Mouse (Mus musculus) midbrain, embryonic 12.5 days (tissue): ENCODE results near the gene Flt3l. TPM values are rescaled to one million over a fixed set of nuclear protein-coding genes. Genes with fewer than 3 reads are reported as not detected.
"Not testable (repeated sequence)": the region's sequence is repeated elsewhere in the genome, so short reads cannot be mapped to it uniquely, and the experiment has no call there.

Experiments
- ATAC-seq: fragments of 200-750 bp; cut with Nextera tagmentation; 2 replicates; pipeline ENCODE4 v1.8.0; 2017; ENCODE audit warnings: low read depth, moderate TSS enrichment, moderate library complexity; ENCODE audit not compliant: low FRiP score
- H3K27ac ChIP-seq: fragments of 300-500 bp; sonication (generic); replicated peaks from 2 replicates; pipeline ENCODE4 v1.5.1; 2016; ENCODE audit warnings: mild to moderate bottlenecking
- H3K27me3 ChIP-seq: fragments of 300-500 bp; sonication (generic); 2 replicates; pipeline ENCODE4 v1.6.1; 2016; ENCODE audit warnings: mild to moderate bottlenecking
- H3K36me3 ChIP-seq: fragments of 300-500 bp; sonication (generic); 2 replicates; pipeline ENCODE4 v1.6.1; 2016
- H3K4me1 ChIP-seq: fragments of 300-500 bp; sonication (generic); 2 replicates; pipeline ENCODE4 v1.6.1; 2016
- H3K4me2 ChIP-seq: fragments of 300-500 bp; sonication (generic); replicated peaks from 2 replicates; pipeline ENCODE4 v1.6.1; 2016; ENCODE audit warnings: mild to moderate bottlenecking, moderate library complexity
- H3K4me3 ChIP-seq: fragments of 300-500 bp; sonication (generic); 2 replicates; pipeline ENCODE4 v1.5.1; 2016; ENCODE audit warnings: mild to moderate bottlenecking
- H3K9ac ChIP-seq: fragments of 300-500 bp; sonication (generic); replicated peaks from 2 replicates; pipeline ENCODE4 v1.6.1; 2016; ENCODE audit warnings: mild to moderate bottlenecking, moderate library complexity
- H3K9me3 ChIP-seq: fragments of 300-500 bp; sonication (generic); 2 replicates; pipeline ENCODE4 v1.6.1; 2016; ENCODE audit warnings: mild to moderate bottlenecking
- WGBS: fragments of 180-500 bp; shearing (Covaris S2); methylation state at CpG from one replicate; pipeline ENCODE4 v1.1.7; 2016; 5-methylcytosine and 5-hydroxymethylcytosine counted together
- polyA plus RNA-seq: library from polyadenylated mRNA; unstranded; fragments of >200 nt; fragmentation: Nextera tagmentation; extraction: Ambion mirVana; gene quantifications from 2 replicates; pipeline ENCODE4 v1.2.1, GENCODE M21; 2016

The Flt3l gene
- polyA plus RNA-seq, 1 experiment from 2014 or later, result 1.2 TPM

DNA sequence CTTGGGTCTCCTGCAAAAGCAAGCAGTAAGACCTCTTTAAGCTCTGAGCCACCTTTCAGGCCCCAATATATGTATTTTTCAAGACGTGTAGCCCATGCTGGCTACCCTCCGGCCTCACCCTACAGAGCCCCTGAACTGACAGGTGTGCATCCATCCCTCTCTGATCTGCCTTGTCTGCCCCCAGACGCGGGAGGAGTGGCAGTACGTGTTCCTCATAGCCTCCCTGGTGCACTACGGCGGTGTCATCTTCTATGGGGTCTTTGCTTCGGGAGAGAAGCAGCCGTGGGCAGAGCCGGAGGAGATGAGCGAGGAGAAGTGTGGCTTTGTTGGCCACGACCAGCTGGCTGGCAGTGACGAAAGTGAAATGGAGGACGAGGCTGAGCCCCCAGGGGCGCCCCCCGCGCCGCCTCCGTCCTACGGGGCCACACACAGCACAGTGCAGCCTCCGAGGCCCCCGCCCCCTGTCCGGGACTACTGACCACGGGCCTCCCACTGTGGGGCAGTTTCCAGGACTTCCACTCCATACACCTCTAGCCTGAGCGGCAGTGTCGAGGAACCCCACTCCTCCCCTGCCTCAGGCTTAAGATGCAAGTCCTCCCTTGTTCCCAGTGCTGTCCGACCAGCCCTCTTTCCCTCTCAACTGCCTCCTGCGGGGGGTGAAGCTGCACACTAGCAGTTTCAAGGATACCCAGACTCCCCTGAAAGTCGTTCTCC, 38.5 kb upstream of the Flt3l start:
- WGBS, result 3% methylated on average over 29 of the region's 29 CpGs
- Histone ChIP-seq H3K27me3 (peaks cover 96% of the 10 kb centered on the region), H3K9ac (no peak overlapping the region), H3K4me1 (peaks cover 16% of the 10 kb centered on the region), H3K4me2 (peak overlapping the region; percentile 32; the same call in 1 of the 2 replicates), H3K27ac (no peak overlapping the region), H3K4me3 (peak overlapping the region; percentile 19), H3K9me3 (peaks cover 8% of the 10 kb centered on the region; the same call in 1 of the 2 replicates), H3K36me3 (no peaks in the 10 kb centered on the region)
- no peak for ATAC-seq

DNA sequence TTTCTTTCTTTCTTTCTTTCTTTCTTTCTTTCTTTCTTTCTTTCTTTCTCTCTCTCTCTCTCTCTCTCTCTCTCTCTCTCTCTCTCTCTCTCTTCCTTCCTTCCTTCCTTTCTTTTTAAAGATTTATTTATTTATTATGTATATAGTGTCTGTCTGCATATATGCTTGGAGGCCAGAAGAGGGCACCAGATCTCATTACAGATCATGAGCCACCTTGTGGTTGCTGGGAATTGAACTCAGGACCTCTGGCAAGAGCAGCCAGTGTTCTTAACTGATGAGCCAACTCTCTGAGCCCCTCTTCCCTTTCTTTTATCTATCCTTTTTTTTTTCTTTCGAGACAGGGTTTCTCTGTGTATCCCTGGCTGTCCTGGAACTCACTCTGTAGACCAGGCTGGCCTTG, 37.5 kb upstream of the Flt3l start:
- H3K4me3 ChIP-seq, H3K4me2 ChIP-seq, H3K36me3 ChIP-seq, H3K27ac ChIP-seq, ATAC-seq, H3K9ac ChIP-seq: not testable (repeated sequence)
- Histone ChIP-seq H3K4me1 (peaks cover 17% of the 10 kb centered on the region), H3K9me3 (peaks cover 12% of the 10 kb centered on the region; the same call in 1 of the 2 replicates), H3K27me3 (peaks cover 96% of the 10 kb centered on the region)
- WGBS, result 58% methylated on average over 1 of the region's 1 CpGs

DNA sequence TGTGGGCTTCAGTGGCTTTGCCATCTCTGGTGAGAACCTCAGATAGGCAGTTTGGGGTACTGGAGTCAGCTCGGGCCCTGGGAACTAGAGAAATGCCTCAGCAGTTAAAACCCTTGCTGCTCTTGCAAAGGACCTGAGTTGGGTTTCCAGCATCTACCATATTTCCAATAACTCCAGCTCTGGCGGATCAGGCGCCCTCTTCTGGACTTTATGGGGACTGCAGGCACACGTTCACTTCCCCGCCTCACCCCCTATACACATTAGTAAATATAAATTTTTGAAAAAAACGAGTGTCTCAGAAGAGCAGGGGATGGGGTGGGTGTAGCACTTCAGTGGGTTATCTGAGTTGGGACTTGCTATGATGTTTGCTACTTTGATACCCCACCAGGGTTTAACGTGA, 36.7 kb upstream of the Flt3l start:
- Histone ChIP-seq H3K9me3 (peaks cover 12% of the 10 kb centered on the region; the same call in 1 of the 2 replicates), H3K9ac (no peak overlapping the region), H3K4me1 (peaks cover 21% of the 10 kb centered on the region), H3K4me3 (no peak overlapping the region), H3K27me3 (peaks cover 96% of the 10 kb centered on the region), H3K36me3 (no peaks in the 10 kb centered on the region), H3K27ac (no peak overlapping the region), H3K4me2 (no peak overlapping the region)
- no peak for ATAC-seq
- whole genome bisulfite sequencing, result 62% methylated on average over 7 of the region's 7 CpGs

DNA sequence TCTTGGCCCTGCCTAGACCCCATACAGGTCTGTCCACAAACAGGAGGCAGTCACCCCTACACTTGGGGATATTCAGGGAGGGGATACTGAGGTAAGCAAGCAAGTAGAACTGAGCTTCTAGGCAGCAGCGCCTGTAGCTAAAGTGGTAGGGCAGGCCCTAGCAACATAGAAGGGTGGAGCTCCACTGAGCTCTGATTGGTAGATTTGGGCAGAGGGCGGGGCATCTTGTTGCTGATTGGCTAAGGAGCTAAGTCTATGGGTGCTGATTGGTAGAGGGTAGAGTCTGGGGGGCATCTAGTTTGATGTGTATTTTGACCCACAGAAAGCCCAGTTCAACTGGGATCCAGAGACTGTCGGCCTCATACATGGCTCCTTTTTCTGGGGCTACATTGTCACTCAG, 33.3 kb upstream of the Flt3l start:
- peaks cover 10% of the 10 kb centered on the region; the same call in 1 of the 2 replicates for H3K4me1 ChIP-seq
- no peak overlapping the region for H3K9ac ChIP-seq
- H3K4me3 ChIP-seq, result no peak overlapping the region
- H3K27me3 ChIP-seq, result peaks cover 96% of the 10 kb centered on the region
- ATAC-seq, result no peak
- H3K27ac ChIP-seq, result no peak overlapping the region
- no peaks in the 10 kb centered on the region for H3K36me3 ChIP-seq
- H3K9me3 ChIP-seq, result peaks cover 12% of the 10 kb centered on the region; the same call in 1 of the 2 replicates
- WGBS, result 92% methylated on average over 3 of the region's 3 CpGs
- H3K4me2 ChIP-seq, result no peak overlapping the region

DNA sequence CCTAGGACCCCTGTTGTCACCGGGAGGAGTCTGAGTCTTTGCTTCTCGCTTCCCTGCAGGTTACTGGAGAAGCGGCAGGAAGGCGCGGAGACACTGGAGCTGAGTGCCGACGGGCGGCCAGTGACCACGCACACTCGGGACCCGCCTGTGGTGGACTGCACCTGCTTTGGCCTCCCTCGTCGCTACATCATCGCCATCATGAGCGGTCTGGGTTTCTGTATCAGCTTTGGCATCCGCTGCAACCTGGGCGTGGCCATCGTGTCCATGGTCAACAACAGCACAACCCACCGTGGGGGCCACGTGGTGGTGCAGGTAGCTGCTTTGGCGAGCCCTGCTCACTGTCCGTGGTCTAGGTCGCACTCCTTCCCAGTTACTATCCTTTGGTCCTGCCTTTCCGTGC, 32.4 kb upstream of the Flt3l start:
- Histone ChIP-seq H3K9me3 (peaks cover 12% of the 10 kb centered on the region; the same call in 1 of the 2 replicates), H3K4me1 (peaks cover 18% of the 10 kb centered on the region), H3K36me3 (no peaks in the 10 kb centered on the region), H3K4me2 (peak overlapping the region; percentile 12; the same call in 1 of the 2 replicates), H3K9ac (no peak overlapping the region), H3K4me3 (no peak overlapping the region), H3K27me3 (peaks cover 97% of the 10 kb centered on the region), H3K27ac (no peak overlapping the region)
- ATAC-seq, result no peak
- 4% methylated on average over 24 of the region's 24 CpGs for WGBS

DNA sequence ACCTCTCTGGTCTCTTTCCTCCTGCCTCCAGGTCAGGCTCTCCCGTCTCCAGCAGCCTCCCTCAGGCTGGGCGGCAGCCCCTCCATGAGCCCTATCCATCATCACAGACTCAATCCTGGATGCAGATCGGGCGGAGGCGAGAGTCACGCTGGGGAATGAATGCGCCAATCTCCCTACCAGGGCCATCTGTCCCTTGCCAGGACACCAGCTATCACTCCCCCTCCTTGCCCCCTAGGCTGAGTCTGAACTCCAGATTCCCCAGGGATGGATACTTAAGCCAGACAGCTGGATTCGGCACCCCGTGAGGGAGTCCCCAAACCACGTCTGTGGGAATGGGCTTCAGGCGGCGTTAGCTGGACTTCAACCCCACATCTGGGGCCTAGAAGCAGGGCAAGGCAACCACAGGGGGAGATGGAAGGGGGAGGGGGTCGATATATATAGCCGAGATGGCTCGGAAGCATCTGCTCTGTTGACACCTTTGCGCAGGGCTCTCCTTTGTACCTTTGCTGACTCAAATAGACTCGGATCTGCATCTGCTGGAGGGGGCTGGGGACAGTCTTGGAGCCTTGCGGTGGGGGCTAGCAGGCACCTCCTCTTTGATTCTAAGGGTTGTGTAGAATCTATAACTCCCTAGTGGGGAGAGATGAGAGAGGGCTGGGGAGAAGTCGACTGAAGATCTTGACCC, 31.7 kb upstream of the Flt3l start:
- Histone ChIP-seq H3K4me2 (peak overlapping the region; percentile 12; the same call in 1 of the 2 replicates), H3K9ac (no peak overlapping the region), H3K27me3 (peaks cover 99% of the 10 kb centered on the region), H3K27ac (no peak overlapping the region), H3K9me3 (peaks cover 12% of the 10 kb centered on the region; the same call in 1 of the 2 replicates), H3K4me1 (peaks cover 19% of the 10 kb centered on the region), H3K36me3 (no peaks in the 10 kb centered on the region), H3K4me3 (no peak overlapping the region)
- ATAC-seq, result no peak; the same call in 1 of the 2 replicates
- 1% methylated on average over 19 of the region's 19 CpGs for WGBS

DNA sequence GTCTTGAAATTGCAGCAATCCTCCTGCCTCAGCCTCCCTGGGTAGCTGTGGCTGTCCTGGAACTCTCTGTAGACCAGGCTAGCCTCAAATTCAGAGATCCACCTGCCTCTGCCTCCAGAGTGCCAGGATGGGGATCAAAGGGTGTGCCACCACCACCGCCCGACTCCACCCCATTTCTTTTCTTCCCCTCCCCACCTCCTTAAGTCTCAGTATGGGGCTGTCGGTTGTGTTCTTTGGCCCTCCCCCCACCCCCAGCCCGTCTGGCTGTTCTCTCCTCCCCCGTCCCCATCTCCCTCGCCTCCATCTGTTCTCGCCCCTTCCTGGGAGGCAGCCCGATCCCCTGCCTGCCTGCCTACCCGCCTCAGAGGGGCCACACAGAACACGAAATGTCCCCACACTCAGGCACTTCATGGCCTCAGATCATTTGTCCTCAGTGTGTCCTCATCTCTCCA, 30.7 kb upstream of the Flt3l start:
- Histone ChIP-seq H3K27me3 (peaks cover 96% of the 10 kb centered on the region), H3K9me3 (peaks cover 12% of the 10 kb centered on the region; the same call in 1 of the 2 replicates), H3K4me3 (no peak overlapping the region), H3K4me1 (peaks cover 27% of the 10 kb centered on the region), H3K9ac (no peak overlapping the region), H3K4me2 (no peak overlapping the region), H3K36me3 (no peaks in the 10 kb centered on the region), H3K27ac (no peak overlapping the region)
- 20% methylated on average over 10 of the region's 10 CpGs for WGBS
- no peak for ATAC-seq

DNA sequence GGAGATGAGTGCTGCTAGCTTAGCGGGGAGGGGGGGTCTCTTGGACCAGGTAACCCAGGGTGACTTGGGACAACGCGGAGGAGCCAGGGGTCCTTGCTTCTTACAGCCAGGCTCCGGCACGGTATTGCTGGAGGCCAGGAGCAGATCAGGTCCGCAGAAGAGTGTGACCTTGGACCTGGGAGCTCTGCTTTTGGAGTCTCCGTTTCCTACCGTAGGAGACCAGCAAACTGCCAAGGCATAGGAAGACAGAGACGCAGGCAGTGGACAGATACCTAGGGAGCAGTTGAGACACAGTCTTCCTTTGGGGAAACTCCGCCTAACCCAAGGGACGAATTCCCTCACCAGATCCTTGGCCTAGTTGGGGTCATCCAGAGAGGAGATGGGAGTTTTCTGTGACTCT, 29.5 kb upstream of the Flt3l start:
- WGBS, result 47% methylated on average over 11 of the region's 11 CpGs

DNA sequence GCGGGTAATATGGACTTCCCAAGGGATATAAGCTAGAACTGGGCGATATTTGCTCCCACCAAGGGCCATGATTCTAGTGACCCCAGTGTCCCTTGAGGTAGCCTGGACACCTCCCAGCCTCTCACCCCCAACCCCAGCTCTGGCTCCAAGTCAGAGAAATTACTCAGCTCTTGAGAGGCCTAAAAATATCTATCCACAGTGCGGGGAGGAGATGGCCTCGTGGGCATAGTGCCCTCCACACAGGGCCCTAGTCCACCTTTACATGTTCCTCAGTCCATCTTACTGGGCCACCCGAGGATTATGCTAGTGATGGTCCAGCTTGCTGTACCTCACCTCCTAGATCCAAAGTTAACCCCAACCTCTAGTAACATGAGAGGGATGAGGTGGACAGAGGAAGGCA, 28.6 kb upstream of the Flt3l start:
- H3K36me3 ChIP-seq, result no peaks in the 10 kb centered on the region
- no peak overlapping the region for H3K27ac ChIP-seq
- no peak for ATAC-seq
- H3K4me1 ChIP-seq, result peaks cover 30% of the 10 kb centered on the region
- peaks cover 5% of the 10 kb centered on the region; the same call in 1 of the 2 replicates for H3K9me3 ChIP-seq
- no peak overlapping the region for H3K9ac ChIP-seq
- peaks cover 75% of the 10 kb centered on the region for H3K27me3 ChIP-seq
- H3K4me3 ChIP-seq, result no peak overlapping the region
- 66% methylated on average over 5 of the region's 5 CpGs for WGBS
- H3K4me2 ChIP-seq, result no peak overlapping the region

More for the DNA sequence above, 29.5 kb upstream of the Flt3l start:
- peaks cover 30% of the 10 kb centered on the region for H3K4me1 ChIP-seq
- H3K36me3 ChIP-seq, result no peaks in the 10 kb centered on the region
- no peak for ATAC-seq
- H3K9ac ChIP-seq, result no peak overlapping the region
- peaks cover 84% of the 10 kb centered on the region for H3K27me3 ChIP-seq
- peaks cover 12% of the 10 kb centered on the region; the same call in 1 of the 2 replicates for H3K9me3 ChIP-seq
- no peak overlapping the region for H3K4me2 ChIP-seq
- no peak overlapping the region for H3K27ac ChIP-seq
- no peak overlapping the region for H3K4me3 ChIP-seq

DNA sequence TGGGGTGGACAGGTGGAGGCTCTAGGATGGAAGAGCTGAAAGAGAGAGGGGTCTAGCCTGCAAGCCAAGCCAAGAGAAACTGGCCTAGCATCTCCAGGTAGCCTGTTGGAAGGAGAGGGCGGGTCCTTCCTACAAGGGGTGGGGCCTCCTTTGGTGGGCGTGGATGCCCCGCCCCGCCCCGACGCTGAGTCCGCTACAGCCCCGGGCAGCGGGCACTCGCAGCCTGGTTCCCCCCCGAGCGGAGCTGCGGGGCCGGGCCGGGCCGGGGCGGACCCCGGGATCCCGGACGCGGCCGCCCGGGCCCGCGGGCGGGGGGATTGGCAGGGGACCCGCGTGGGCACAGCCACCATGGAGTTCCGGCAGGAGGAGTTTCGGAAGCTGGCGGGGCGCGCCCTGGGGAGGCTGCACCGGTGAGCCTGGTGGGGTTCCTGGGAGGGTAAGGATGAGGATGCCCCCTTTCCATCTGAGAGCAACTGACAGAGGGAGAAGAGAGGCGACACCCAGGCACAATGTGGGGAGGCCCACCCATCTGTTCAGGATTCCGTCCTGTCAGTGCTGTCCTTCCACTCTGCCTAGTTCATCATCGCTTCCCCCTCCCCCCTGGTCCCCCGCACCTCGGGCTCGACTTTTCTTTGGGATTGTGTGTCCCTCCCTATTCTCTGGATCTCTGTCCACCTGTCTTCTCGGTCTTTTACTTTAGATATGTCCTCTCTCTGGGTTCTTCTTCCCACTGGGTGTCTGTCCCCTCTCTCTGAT, 27.7 kb upstream of the Flt3l start, which contains the start of gene Slc17a7:
Gene Slc17a7, plus strand, starts transcription at position 215 of the 756 bp plus-strand sequence.
- Histone ChIP-seq H3K9me3 (no peaks in the 10 kb centered on the region), H3K4me3 (peak within 1 kb of the TSS; percentile 41), H3K27ac (no peak within 1 kb of the TSS), H3K9ac (peak within 1 kb of the TSS; percentile 51; the same call in 1 of the 2 replicates), H3K27me3 (peaks cover 66% of the 10 kb centered on the region), H3K4me2 (peak within 1 kb of the TSS; percentile 61), H3K36me3 (peaks cover 5% of the 10 kb centered on the region), H3K4me1 (peaks cover 30% of the 10 kb centered on the region)
- 1% methylated on average over 41 of the region's 41 CpGs for WGBS
- no peak for ATAC-seq

DNA sequence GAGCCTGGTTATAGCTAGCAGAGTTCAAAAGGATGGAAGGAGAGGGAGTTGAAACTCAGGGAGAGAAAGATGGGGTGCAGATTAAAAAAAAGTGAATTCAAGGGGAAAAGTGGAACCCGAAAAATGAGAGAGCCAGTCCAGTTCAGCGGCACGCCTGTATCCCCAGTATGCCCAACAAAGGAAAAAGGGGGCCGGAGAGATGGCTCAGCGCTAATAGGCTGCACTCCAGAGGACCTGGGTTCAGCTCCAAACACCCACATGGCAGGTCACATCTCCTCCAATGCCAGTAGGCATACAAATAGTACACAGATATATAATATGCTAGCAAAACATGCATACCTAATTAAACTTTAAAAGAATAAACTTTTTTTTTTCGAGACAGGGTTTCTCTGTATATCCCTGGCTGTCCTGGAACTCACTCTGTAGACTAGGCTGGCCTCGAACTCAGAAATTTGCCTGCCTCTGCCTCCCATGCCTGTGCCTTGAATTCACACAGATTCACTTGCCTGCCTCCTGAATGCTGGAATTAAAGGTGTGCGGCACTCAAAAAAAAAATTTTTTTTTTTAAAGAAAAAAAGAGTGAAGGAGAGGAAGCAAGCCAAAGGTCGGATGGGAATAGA, 26.9 kb upstream of the Flt3l start:
- Histone ChIP-seq H3K36me3 (peaks cover 13% of the 10 kb centered on the region), H3K4me1 (peaks cover 24% of the 10 kb centered on the region), H3K4me2 (no peak overlapping the region; the same call in 1 of the 2 replicates), H3K9ac (no peak overlapping the region), H3K27me3 (peaks cover 58% of the 10 kb centered on the region), H3K27ac (no peak overlapping the region), H3K9me3 (no peaks in the 10 kb centered on the region), H3K4me3 (no peak overlapping the region; the same call in 1 of the 2 replicates)
- ATAC-seq, result no peak
- WGBS, result 74% methylated on average over 9 of the region's 9 CpGs
